Mouse (Mus musculus): ENCODE measurements around the gene Il17c.

DNA sequence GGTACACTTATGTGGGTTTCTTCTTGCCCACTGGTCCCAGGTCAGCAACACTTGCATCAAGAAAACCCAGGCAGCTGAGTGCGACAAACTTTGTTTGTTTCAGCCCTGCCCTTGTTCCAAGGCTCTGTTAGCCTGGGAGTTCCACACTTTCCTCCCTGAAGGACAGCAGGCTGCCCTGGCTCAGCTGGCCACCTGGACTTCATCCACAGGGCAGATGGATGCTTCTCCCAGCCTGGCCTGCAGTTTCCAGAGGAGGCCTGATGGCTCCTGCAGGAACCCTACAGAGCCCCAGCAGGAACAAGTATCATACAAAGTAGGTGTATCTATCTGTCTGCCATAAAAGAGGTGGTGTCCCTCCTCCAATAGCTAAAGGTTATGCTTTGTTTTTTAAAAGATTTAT is 19.5 kb downstream of the Il17c start:
- TF ChIP-seq POLR2A (IDR thresholded peaks at IDR 0.05; ENCODE audit: borderline replicate concordance, extremely low read depth, insufficient read depth, insufficient read length, poor library complexity, severe bottlenecking) = no peak
- no peak for TF ChIP-seq CTCF (IDR thresholded peaks at IDR 0.05; ENCODE audit: borderline replicate concordance, extremely low read depth, insufficient read depth, insufficient read length)
